Mouse (Mus musculus) R1 (cell line): ENCODE results near the gene Itpripl2.

ENCODE experiments used
- DNase-seq: peaks from one replicate; pipeline ENCODE4 v3.0.0-alpha.2; 2018; ENCODE audit warnings: low read depth, low spot score

Gene Itpripl2

GRCm38 (mm10) chr7:118443895-118444485, 47.8 kb downstream of the Itpripl2 start:
- no peak for DNase-seq

- DNase-seq = peak; percentile 33
Observed at GRCm38 (mm10) chr7:118443371-118443770, 48.4 kb downstream of the Itpripl2 start.

- no peak for DNase-seq
Observed at GRCm38 (mm10) chr7:118441535-118441934, 50.2 kb downstream of the Itpripl2 start.

GRCm38 (mm10) chr7:118437101-118437802, 54.5 kb downstream of the Itpripl2 start:
- peak; percentile 73 for DNase-seq
